14 mouse cellular contexts compared by ENCODE assay signal in genomic region chr12:111361319-111362098, GRCm38 (mm10). TPM values are rescaled to one million over a fixed set of nuclear protein-coding genes. Genes with fewer than 3 reads are reported as not detected.
DNase-seq lines count a peak whose midpoint lies in the region; ATAC-seq and TF ChIP-seq lines count a peak whose summit lies in the region.
"Had no signal": no experiment of that assay in that cellular context is flagged by ENCODE, and none has a peak within 500 bp of the region (broad histone marks: within the 10 kb centered on the region; RNA-seq: fewer than 3 reads in every experiment).

No protein-coding gene starts in this region.

- peak overlapping the region; percentile 19; the same call in 1 of the 2 replicates for H3K27ac ChIP-seq in forebrain, embryonic 13.5 days
- H3K27ac ChIP-seq in forebrain, embryonic 12.5 days: no peak overlapping the region
- no peak overlapping the region for H3K27ac ChIP-seq in liver, postnatal 0 days (ENCODE audit: low read depth)
- no peak overlapping the region for H3K27ac ChIP-seq in liver, embryonic 12.5 days
- peak overlapping the region; percentile 3; the same call in 1 of the 2 replicates for H3K27ac ChIP-seq in kidney, postnatal 0 days
- 0 out of 2 replicates have a peak overlapping the region, but pooled peaks have one; percentile 26 for H3K27ac ChIP-seq in stomach, embryonic 16.5 days (ENCODE audit: low read length)
- H3K27ac ChIP-seq: hindbrain, embryonic 15.5 days; liver, embryonic 13.5 days; midbrain, embryonic 15.5 days had no signal

- H3K27me3 ChIP-seq in forebrain, embryonic 13.5 days: no peaks in the 10 kb centered on the region
- no peaks in the 10 kb centered on the region for H3K27me3 ChIP-seq in forebrain, embryonic 12.5 days
- H3K27me3 ChIP-seq in liver, postnatal 0 days (ENCODE audit: insufficient read depth, low read length): no peaks in the 10 kb centered on the region
- no peaks in the 10 kb centered on the region for H3K27me3 ChIP-seq in liver, embryonic 12.5 days (replicated peaks)
- no peaks in the 10 kb centered on the region for H3K27me3 ChIP-seq in kidney, postnatal 0 days (ENCODE audit: insufficient read depth, low read length)
- no peaks in the 10 kb centered on the region for H3K27me3 ChIP-seq in stomach, embryonic 16.5 days (ENCODE audit: control insufficient read depth, insufficient read depth, low read length)
- H3K27me3 ChIP-seq: hindbrain, embryonic 15.5 days; liver, embryonic 13.5 days; midbrain, embryonic 15.5 days had no signal

- ATAC-seq in forebrain, embryonic 13.5 days: no peak
- ATAC-seq in forebrain, embryonic 12.5 days (ENCODE audit: low FRiP score): no peak
- no peak for ATAC-seq in liver, postnatal 0 days
- ATAC-seq in liver, embryonic 12.5 days: no peak
- no peak for ATAC-seq in kidney, postnatal 0 days (replicated peaks; ENCODE audit: low FRiP score, low read depth)
- no peak for ATAC-seq in stomach, embryonic 16.5 days (ENCODE audit: insufficient read depth, low FRiP score)
- ATAC-seq: midbrain, embryonic 15.5 days had no signal

- no peak overlapping the region for H3K4me3 ChIP-seq in forebrain, embryonic 13.5 days
- no peak overlapping the region for H3K4me3 ChIP-seq in forebrain, embryonic 12.5 days (replicated peaks)
- H3K4me3 ChIP-seq in liver, postnatal 0 days (ENCODE audit: low read depth, low read length): no peak overlapping the region
- H3K4me3 ChIP-seq in liver, embryonic 12.5 days: no peak overlapping the region
- no peak overlapping the region for H3K4me3 ChIP-seq in kidney, postnatal 0 days (replicated peaks; ENCODE audit: low read depth, low read length)
- no peak overlapping the region for H3K4me3 ChIP-seq in stomach, embryonic 16.5 days (replicated peaks; ENCODE audit: low read length)
- H3K4me3 ChIP-seq: hindbrain, embryonic 15.5 days; liver, embryonic 13.5 days; midbrain, embryonic 15.5 days had no signal

- TF ChIP-seq CTCF in liver, postnatal 0 days (IDR thresholded peaks at IDR 0.05; ENCODE audit: low read depth): no peak
- TF ChIP-seq CTCF in kidney, postnatal 0 days (IDR thresholded peaks at IDR 0.05; ENCODE audit: low read depth): no peak

- 87% methylated on average over 14 of the region's 14 CpGs for WGBS in forebrain, embryonic 13.5 days
- WGBS in forebrain, embryonic 12.5 days: 85% methylated on average over 14 of the region's 14 CpGs
- WGBS in liver, postnatal 0 days (ENCODE audit: insufficient replicate concordance): 71% methylated on average over 14 of the region's 14 CpGs
- 69% methylated on average over 14 of the region's 14 CpGs for WGBS in liver, embryonic 12.5 days (ENCODE audit: insufficient replicate concordance)
- WGBS in kidney, postnatal 0 days: 43% methylated on average over 14 of the region's 14 CpGs
- 61% methylated on average over 14 of the region's 14 CpGs for WGBS in stomach, embryonic 16.5 days

- peaks cover 22% of the 10 kb centered on the region for H3K4me1 ChIP-seq in forebrain, embryonic 13.5 days
- peaks cover 39% of the 10 kb centered on the region for H3K4me1 ChIP-seq in forebrain, embryonic 12.5 days
- H3K4me1 ChIP-seq in liver, postnatal 0 days (ENCODE audit: insufficient read depth): peaks cover 27% of the 10 kb centered on the region
- peaks cover 34% of the 10 kb centered on the region; the same call in 1 of the 2 replicates for H3K4me1 ChIP-seq in liver, embryonic 12.5 days
- H3K4me1 ChIP-seq in kidney, postnatal 0 days (replicated peaks; ENCODE audit: insufficient read depth, low read length): peaks cover 37% of the 10 kb centered on the region
- H3K4me1 ChIP-seq in stomach, embryonic 16.5 days (ENCODE audit: control insufficient read depth, insufficient read depth, low read length): peaks cover 40% of the 10 kb centered on the region

- H3K36me3 ChIP-seq in forebrain, embryonic 13.5 days (ENCODE audit: poor library complexity, severe bottlenecking): no peaks in the 10 kb centered on the region
- no peaks in the 10 kb centered on the region for H3K36me3 ChIP-seq in forebrain, embryonic 12.5 days (replicated peaks)
- no peaks in the 10 kb centered on the region for H3K36me3 ChIP-seq in liver, postnatal 0 days (replicated peaks; ENCODE audit: insufficient read depth, low read length)
- H3K36me3 ChIP-seq in liver, embryonic 12.5 days: no peaks in the 10 kb centered on the region
- no peaks in the 10 kb centered on the region for H3K36me3 ChIP-seq in kidney, postnatal 0 days (ENCODE audit: insufficient read depth, low read length)
- no peaks in the 10 kb centered on the region for H3K36me3 ChIP-seq in stomach, embryonic 16.5 days (ENCODE audit: control insufficient read depth, insufficient read depth, low read length)
- H3K36me3 ChIP-seq: hindbrain, embryonic 15.5 days; liver, embryonic 13.5 days; midbrain, embryonic 15.5 days had no signal

- no peak overlapping the region for H3K9ac ChIP-seq in forebrain, embryonic 13.5 days
- no peak overlapping the region for H3K9ac ChIP-seq in forebrain, embryonic 12.5 days
- peak overlapping the region; percentile 11; the same call in 1 of the 2 replicates for H3K9ac ChIP-seq in liver, postnatal 0 days (replicated peaks)
- H3K9ac ChIP-seq in liver, embryonic 12.5 days: no peak overlapping the region
- no peak overlapping the region for H3K9ac ChIP-seq in kidney, postnatal 0 days (ENCODE audit: low read depth, low read length)
- no peak overlapping the region for H3K9ac ChIP-seq in stomach, embryonic 16.5 days (ENCODE audit: low read length)
- H3K9ac ChIP-seq: hindbrain, embryonic 15.5 days; liver, embryonic 13.5 days; midbrain, embryonic 15.5 days had no signal

- no peak overlapping the region for H3K4me2 ChIP-seq in forebrain, embryonic 13.5 days
- no peak overlapping the region for H3K4me2 ChIP-seq in forebrain, embryonic 12.5 days
- H3K4me2 ChIP-seq in liver, postnatal 0 days (ENCODE audit: low read depth, low read length): no peak overlapping the region
- no peak overlapping the region for H3K4me2 ChIP-seq in liver, embryonic 12.5 days
- H3K4me2 ChIP-seq in kidney, postnatal 0 days (ENCODE audit: low read length): no peak overlapping the region
- H3K4me2 ChIP-seq in stomach, embryonic 16.5 days (ENCODE audit: low read depth, low read length): no peak overlapping the region
- H3K4me2 ChIP-seq: hindbrain, embryonic 15.5 days; liver, embryonic 13.5 days; midbrain, embryonic 15.5 days had no signal

- no peak for TF ChIP-seq EP300 in liver, postnatal 0 days (IDR thresholded peaks at IDR 0.05; ENCODE audit: low read depth)

- DNase-seq in liver, postnatal 0 days: no peak
- peak; percentile 56 for DNase-seq in kidney, postnatal 0 days (ENCODE audit: low spot score)
- DNase-seq in urinary bladder, postnatal 4 days (ENCODE audit: low spot score in 2 of 2): no peak
- DNase-seq in spleen, postnatal 4 days (ENCODE audit: low spot score in 2 of 2): no peak
- DNase-seq: liver, embryonic 13.5 days; lung, postnatal 36 days; thymus, adult 2 months had no signal

- H3K9me3 ChIP-seq in forebrain, embryonic 13.5 days (replicated peaks): no peaks in the 10 kb centered on the region
- no peaks in the 10 kb centered on the region for H3K9me3 ChIP-seq in forebrain, embryonic 12.5 days
- no peaks in the 10 kb centered on the region for H3K9me3 ChIP-seq in liver, postnatal 0 days (ENCODE audit: low read length)
- H3K9me3 ChIP-seq in liver, embryonic 12.5 days (replicated peaks): no peaks in the 10 kb centered on the region
- no peaks in the 10 kb centered on the region for H3K9me3 ChIP-seq in kidney, postnatal 0 days (replicated peaks; ENCODE audit: low read length)
- no peaks in the 10 kb centered on the region for H3K9me3 ChIP-seq in stomach, embryonic 16.5 days (replicated peaks; ENCODE audit: control insufficient read depth, low read length)
- H3K9me3 ChIP-seq: hindbrain, embryonic 15.5 days; liver, embryonic 13.5 days; midbrain, embryonic 15.5 days had no signal

RNA-seq across cellular contexts. Expression of gene Cdc42bpb, which starts 16.0 kb away (rescaled TPM):
- polyA plus RNA-seq in forebrain, embryonic 13.5 days (2015; fragmentation: Nextera tagmentation; extraction: Ambion mirVana): 25.1 and 34.0 TPM in 2 replicates
- polyA plus RNA-seq in forebrain, embryonic 12.5 days (2016; fragmentation: Nextera tagmentation; extraction: Ambion mirVana): 38.9 and 41.6 TPM in 2 replicates
- 8.0 and 8.6 TPM in 2 replicates for polyA plus RNA-seq in liver, postnatal 0 days (2015; fragmentation: Nextera tagmentation; extraction: Ambion mirVana)
- polyA plus RNA-seq in liver, embryonic 12.5 days (2016; fragmentation: Nextera tagmentation; extraction: Ambion mirVana): 13.0 and 15.1 TPM in 2 replicates
- 27.7 and 31.6 TPM in 2 replicates for polyA plus RNA-seq in kidney, postnatal 0 days (2015; fragmentation: Nextera tagmentation; extraction: Ambion mirVana)
- 29.3 and 32.9 TPM in 2 replicates for polyA plus RNA-seq in stomach, embryonic 16.5 days (2015; fragmentation: Nextera tagmentation; extraction: Ambion mirVana)

RNA-seq across cellular contexts. Expression of gene Lbhd2, which starts 45.1 kb away (rescaled TPM):
- 0.35 and 1.0 TPM in 2 replicates for polyA plus RNA-seq in forebrain, embryonic 13.5 days (2015; fragmentation: Nextera tagmentation; extraction: Ambion mirVana)
- 0.51 and 0.63 TPM in 2 replicates for polyA plus RNA-seq in forebrain, embryonic 12.5 days (2016; fragmentation: Nextera tagmentation; extraction: Ambion mirVana)
- 0.22 TPM in 2 replicates for polyA plus RNA-seq in liver, postnatal 0 days (2015; fragmentation: Nextera tagmentation; extraction: Ambion mirVana)
- 0.28 TPM in 1 of 2 replicates, not detected in the other for polyA plus RNA-seq in liver, embryonic 12.5 days (2016; fragmentation: Nextera tagmentation; extraction: Ambion mirVana)
- polyA plus RNA-seq in kidney, postnatal 0 days (2015; fragmentation: Nextera tagmentation; extraction: Ambion mirVana): 12.6 and 14.3 TPM in 2 replicates
- 1.4 and 1.6 TPM in 2 replicates for polyA plus RNA-seq in stomach, embryonic 16.5 days (2015; fragmentation: Nextera tagmentation; extraction: Ambion mirVana)
- polyA plus RNA-seq: C2C12; liver, embryonic 13.5 days had no signal

RNA-seq across cellular contexts. Expression of gene Exoc3l4, which starts 55.3 kb away (rescaled TPM):
- 1.2 and 2.3 TPM in 2 replicates for polyA plus RNA-seq in forebrain, embryonic 13.5 days (2015; fragmentation: Nextera tagmentation; extraction: Ambion mirVana)
- 1.4 and 3.3 TPM in 2 replicates for polyA plus RNA-seq in forebrain, embryonic 12.5 days (2016; fragmentation: Nextera tagmentation; extraction: Ambion mirVana)
- polyA plus RNA-seq in liver, postnatal 0 days (2015; fragmentation: Nextera tagmentation; extraction: Ambion mirVana): 13.7 TPM in 2 replicates
- polyA plus RNA-seq in liver, embryonic 12.5 days (2016; fragmentation: Nextera tagmentation; extraction: Ambion mirVana): 15.5 and 18.2 TPM in 2 replicates
- polyA plus RNA-seq in kidney, postnatal 0 days (2015; fragmentation: Nextera tagmentation; extraction: Ambion mirVana): 25.4 and 25.9 TPM in 2 replicates
- polyA plus RNA-seq in stomach, embryonic 16.5 days (2015; fragmentation: Nextera tagmentation; extraction: Ambion mirVana): 9.0 and 9.6 TPM in 2 replicates

Comparison
In these comparisons a context has a peak if more than half of its experiments do, and no peak if none do; other contexts are left out.
1. H3K27ac ChIP-seq: peak in forebrain, embryonic 13.5 days (single experiment), kidney, postnatal 0 days (single experiment) and stomach, embryonic 16.5 days (single experiment); none in forebrain, embryonic 12.5 days (single experiment), liver, postnatal 0 days (single experiment) and liver, embryonic 12.5 days (single experiment).